Mouse (Mus musculus) CH12.LX (cell line): Measurements from ENCODE around the gene Rapgef4.

Source experiments
- BHLHE40 ChIP-seq: IDR thresholded peaks from 2 replicates; pipeline ENCODE4 v1.6.1; 2011; ENCODE audit warnings: mild to moderate bottlenecking, low read depth, low read length, improper control_type of control experiment
- CTCF ChIP-seq, 2 experiments: IDR thresholded peaks in 1 of 2; conservative IDR thresholded peaks in 1 of 2; 2 replicates each; pipeline ENCODE4 v1.5.1; 2011 to 2012; ENCODE audit warnings: low read depth in 2 of 2, low read length in 2 of 2, improper control_type of control experiment in 1 of 2, inconsistent platforms in 1 of 2, mild to moderate bottlenecking in 1 of 2, moderate library complexity in 1 of 2
- EP300 ChIP-seq: IDR thresholded peaks from 2 replicates; pipeline ENCODE4 v1.6.1; 2011; ENCODE audit warnings: low read length, improper control_type of control experiment
- MXI1 ChIP-seq: IDR thresholded peaks from 2 replicates; pipeline ENCODE4 v1.6.1; 2011; ENCODE audit warnings: mild to moderate bottlenecking, low read depth, low read length, improper control_type of control experiment
- POLR2A ChIP-seq: IDR thresholded peaks from 2 replicates; pipeline ENCODE4 v1.6.1; 2011; ENCODE audit warnings: low read depth, mild to moderate bottlenecking, improper control_type of control experiment, low read length
- POLR2AphosphoS2 ChIP-seq: IDR thresholded peaks from 2 replicates; pipeline ENCODE4 v1.6.1; 2011; ENCODE audit warnings: low read depth, low read length, improper control_type of control experiment
- TCF12 ChIP-seq: IDR thresholded peaks from 2 replicates; pipeline ENCODE4 v1.6.1; 2014; ENCODE audit warnings: low read depth, mild to moderate bottlenecking, inconsistent platforms, low read length, improper control_type of control experiment
- ZC3H11A ChIP-seq: IDR thresholded peaks from 2 replicates; pipeline ENCODE4 v1.6.1; 2012; ENCODE audit warnings: low read depth, mild to moderate bottlenecking, inconsistent platforms, low read length, improper control_type of control experiment
- ZKSCAN1 ChIP-seq: IDR thresholded peaks from 2 replicates; pipeline ENCODE4 v1.6.1; 2012; ENCODE audit warnings: low read depth, inconsistent platforms, low read length, improper control_type of control experiment, borderline replicate concordance

- no peak for TF ChIP-seq MXI1
- TF ChIP-seq CTCF (conservative IDR thresholded peaks at IDR 0.05 in 1 of 2, IDR thresholded peaks at IDR 0.05 in 1 of 2; ENCODE audit: low read depth in 2 of 2, low read length in 2 of 2), result no peak
- TF ChIP-seq POLR2A, result no peak
- TF ChIP-seq EP300, result no peak
- TF ChIP-seq BHLHE40, result no peak
- no peak for TF ChIP-seq ZKSCAN1
- no peak for TF ChIP-seq ZC3H11A
- TF ChIP-seq TCF12, result no peak
- TF ChIP-seq POLR2AphosphoS2, result no peak
These were observed 225.6 kb downstream of the Rapgef4 start for GRCm38 (mm10) chr2:72206530-72207248.
